Mouse (Mus musculus) layer of hippocampus, adult 2 months (tissue): ENCODE data around the gene Plcg2. TPM values are rescaled to one million over a fixed set of nuclear protein-coding genes. Genes with fewer than 3 reads are reported as not detected.

Experiments
- DNase-seq, 2 experiments: peaks; one replicate each; pipeline ENCODE4 v3.0.0; 2022; ENCODE audit warnings: low spot score in 2 of 2
- H3K27ac ChIP-seq: fragments of 200-600 bp; 2 replicates; pipeline ENCODE4 v1.8.1; 2022
- H3K4me3 ChIP-seq: fragments of 200-600 bp; 2 replicates; pipeline ENCODE4 v1.8.1; 2022; ENCODE audit warnings: mild to moderate bottlenecking
- CTCF ChIP-seq: fragments of 200-600 bp; conservative IDR thresholded peaks from 2 replicates; pipeline ENCODE4 v1.8.1; 2022; ENCODE audit warnings: antibody characterized with exemption, mild to moderate bottlenecking, moderate library complexity
- microRNA-seq, 2 experiments: library from miRNA; unstranded; fragments of <30 nt; microRNA quantifications; one replicate each; pipeline ENCODE4 v1.2.0; 2021
- total RNA-seq, 2 experiments: library from RNA; stranded (reverse); gene quantifications; 2 replicates each; pipeline ENCODE4 v1.2.3; 2021

The Plcg2 gene
- total RNA-seq, 2 experiments from 2014 or later, result 3.3 to 4.1 TPM

- H3K4me3 ChIP-seq, result no peak overlapping the region
- no peak overlapping the region for H3K27ac ChIP-seq
- no peak for DNase-seq
- no peak for TF ChIP-seq CTCF
Measured at GRCm38 (mm10) chr8:117676460-117676859, 178.4 kb downstream of the Plcg2 start.

DNA sequence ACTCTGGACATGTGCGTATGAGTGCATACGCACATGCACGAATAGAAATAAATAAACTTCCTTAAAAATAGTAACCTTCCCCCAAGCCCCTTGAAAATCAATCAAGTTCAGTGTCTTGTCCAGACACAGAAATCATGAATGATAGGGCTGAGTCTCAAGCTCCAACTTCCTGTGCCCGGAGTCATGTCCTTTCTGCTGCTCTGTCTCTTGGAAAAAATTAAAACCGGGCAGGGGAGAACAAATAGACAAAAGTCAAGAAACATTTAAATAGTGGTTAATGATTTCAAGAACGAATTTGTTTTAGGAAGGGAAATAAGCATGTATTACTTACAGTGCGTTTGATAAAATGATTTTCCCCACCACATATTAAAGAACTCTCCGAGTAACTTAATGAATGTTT, 178.9 kb downstream of the Plcg2 start:
- Histone ChIP-seq H3K27ac (no peak overlapping the region), H3K4me3 (no peak overlapping the region)
- DNase-seq, result no peak
- no peak for TF ChIP-seq CTCF

GRCm38 (mm10) chr8:117678650-117679049, 180.6 kb downstream of the Plcg2 start:
- Histone ChIP-seq H3K27ac (no peak overlapping the region), H3K4me3 (no peak overlapping the region)
- no peak for DNase-seq
- TF ChIP-seq CTCF, result no peak

GRCm38 (mm10) chr8:117683925-117684472, 185.9 kb downstream of the Plcg2 start:
- H3K4me3 ChIP-seq, result no peak overlapping the region
- TF ChIP-seq CTCF, result no peak
- H3K27ac ChIP-seq, result no peak overlapping the region
- no peak for DNase-seq

DNA sequence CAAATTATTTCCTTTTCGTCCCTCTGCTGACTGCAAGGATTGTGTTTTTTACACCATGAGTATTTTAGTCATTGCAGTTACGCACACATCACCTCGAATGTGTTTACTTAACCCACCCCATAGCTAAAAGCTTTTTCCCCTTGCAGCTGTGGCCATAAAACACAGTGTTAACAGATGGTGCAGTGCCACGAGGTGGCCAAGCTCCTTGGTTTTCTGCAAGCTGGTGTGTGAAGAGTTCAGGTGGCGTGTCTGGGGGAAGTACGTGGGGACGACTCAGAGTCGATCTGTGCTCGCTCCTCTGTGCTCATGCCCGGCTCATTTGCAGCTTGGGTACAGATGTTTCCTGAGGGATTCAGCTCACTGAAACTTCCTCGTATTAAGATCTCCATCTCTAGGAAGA, 186.4 kb downstream of the Plcg2 start:
- Histone ChIP-seq H3K4me3 (no peak overlapping the region), H3K27ac (no peak overlapping the region)
- DNase-seq, result no peak
- TF ChIP-seq CTCF, result no peak

Small RNA genes lying within 50 kb of the gene (microRNA-seq; reads per million reads assigned to microRNA genes)
- gene Gm27361, result 0 reads per million in 2 experiments
- gene Mir7077, result 0 to 0.18 reads per million in 2 experiments
- gene Mir7078, result 0 to 1.3 reads per million in 2 experiments

Other genes starting within 250 kb of the Plcg2 start
- 100 to 1,000 TPM; 269 to 286 TPM for gene Cmip, start 241.2 kb upstream of the Plcg2 start, total RNA-seq
- gene Sdr42e1, start 175.4 kb downstream of the Plcg2 start, total RNA-seq, result 1 to 10 TPM; 5.4 to 5.7 TPM
- under 1 TPM in 1 of 2 experiments, not detected in 1; 0.27 TPM for gene Hsd17b2, start 203.6 kb downstream of the Plcg2 start, total RNA-seq